Mouse (Mus musculus) erythroblast, adult 5-6 weeks (primary cell): ENCODE results near the gene Pde4d. TPM values are rescaled to one million over a fixed set of nuclear protein-coding genes. Genes with fewer than 3 reads are reported as not detected.

Source experiments
- ATAC-seq: replicated peaks from 2 replicates; pipeline ENCODE4 v1.8.0; 2016; ENCODE audit warnings: moderate number of reproducible peaks, mild to moderate bottlenecking, moderate TSS enrichment, inconsistent platforms; ENCODE audit not compliant: poor library complexity, low FRiP score, severe bottlenecking
- total RNA-seq, 2 experiments: library from RNA; stranded (forward) in 1 of 2; stranded (reverse) in 1 of 2; fragments of 150-400 nt in 1 of 2; fragments of 200-764, 138-1000 nt in 1 of 2; gene quantifications; 2 replicates each; pipeline versions ENCODE4 v1.2.3 to v1.2.4; 2015 to 2017; ENCODE audit warnings: low replicate concordance in 2 of 2

The Pde4d gene
- total RNA-seq (2015; ENCODE audit: low replicate concordance) (23.8 and 41.3 TPM in 2 replicates), total RNA-seq (2017; ENCODE audit: low replicate concordance) (27.2 and 42.3 TPM in 2 replicates)

- no peak for ATAC-seq
Observed at GRCm38 (mm10) chr13:108449116-108450097, at the start of gene Pde4d. Pde4d (plus strand) TSS chr13:108449948.

- ATAC-seq, result no peak
Observed at GRCm38 (mm10) chr13:108403197-108403596, 46.6 kb upstream of the Pde4d start.

GRCm38 (mm10) chr13:108404372-108404771 is 45.4 kb upstream of the Pde4d start:
- ATAC-seq, result no peak

- no peak for ATAC-seq
Observed at GRCm38 (mm10) chr13:108415464-108415863, 34.3 kb upstream of the Pde4d start.

- no peak for ATAC-seq
Observed at GRCm38 (mm10) chr13:108418741-108419507, 30.8 kb upstream of the Pde4d start.

DNA sequence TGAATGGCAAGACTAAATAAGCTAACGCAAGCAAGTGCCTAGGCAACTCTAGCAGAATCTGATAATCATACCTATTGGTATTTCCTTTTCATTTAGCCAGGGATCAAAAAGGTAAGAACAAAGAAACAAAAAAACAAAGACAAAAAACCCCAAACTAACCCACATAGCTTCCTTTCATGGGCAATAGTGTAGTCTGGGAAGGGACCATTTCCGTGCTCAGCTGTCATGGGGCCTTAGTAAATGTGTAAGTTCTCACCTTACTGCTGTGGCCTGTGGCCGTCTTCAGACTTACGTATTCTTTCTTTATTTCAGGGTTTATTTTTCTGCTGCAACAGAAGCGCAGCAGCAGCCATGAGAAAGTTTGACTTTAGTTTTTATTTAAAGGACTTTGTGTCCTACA is 23.4 kb upstream of the Pde4d start:
- ATAC-seq, result no peak

DNA sequence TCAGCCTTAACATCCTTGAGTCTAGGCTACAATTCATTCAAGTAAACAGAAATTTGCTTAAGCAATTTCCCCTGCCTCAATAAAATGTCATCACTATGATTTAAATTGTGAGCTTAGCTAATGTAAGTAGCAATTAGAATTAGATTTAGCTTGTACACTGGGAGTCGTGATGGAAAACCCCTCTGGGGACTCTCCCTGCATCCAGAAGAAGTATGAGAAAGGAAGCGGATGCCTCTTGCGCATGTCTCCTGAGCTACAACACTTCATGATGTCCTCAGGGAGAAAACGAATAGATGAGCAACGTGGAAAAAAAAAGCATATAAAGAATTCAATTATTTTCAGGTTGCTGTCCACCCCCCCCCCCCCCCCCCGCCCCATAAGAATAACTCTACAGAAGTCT is 20.9 kb upstream of the Pde4d start:
- ATAC-seq, result no peak

DNA sequence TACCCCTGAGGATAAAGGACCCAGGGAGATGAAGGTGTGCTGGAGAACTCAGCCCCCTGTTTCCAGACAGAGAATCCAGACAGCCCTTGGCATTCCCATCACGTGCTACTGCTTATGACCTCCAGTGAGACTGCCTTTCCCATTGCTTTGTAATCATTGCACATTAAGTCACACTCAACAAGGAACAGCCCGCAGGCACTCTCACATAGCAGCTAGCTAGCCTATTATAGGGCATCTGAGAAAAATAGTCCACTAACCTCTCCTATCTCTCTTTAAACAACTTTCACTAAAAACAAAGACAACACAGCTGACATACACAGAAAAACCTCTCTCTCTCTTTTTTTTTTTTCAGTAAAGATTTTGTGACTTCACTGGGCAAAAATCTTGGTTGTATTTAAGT is 20.1 kb upstream of the Pde4d start:
- no peak for ATAC-seq

GRCm38 (mm10) chr13:108431776-108432175 is 18.0 kb upstream of the Pde4d start:
- no peak for ATAC-seq

- no peak for ATAC-seq
Observed at GRCm38 (mm10) chr13:108435687-108436086, 14.1 kb upstream of the Pde4d start.

- ATAC-seq, result no peak
Observed at GRCm38 (mm10) chr13:108437424-108437823, 12.3 kb upstream of the Pde4d start.

GRCm38 (mm10) chr13:108439012-108439411 is 10.7 kb upstream of the Pde4d start:
- ATAC-seq, result no peak

- no peak for ATAC-seq
Observed at GRCm38 (mm10) chr13:108448348-108448931, 1.3 kb upstream of the Pde4d start.

- ATAC-seq, result no peak
Observed at GRCm38 (mm10) chr13:108451122-108451521, 1.4 kb downstream of the Pde4d start.

GRCm38 (mm10) chr13:108453064-108453919 is 3.5 kb downstream of the Pde4d start:
- no peak for ATAC-seq

- no peak for ATAC-seq
Observed at GRCm38 (mm10) chr13:108462518-108462917, 12.8 kb downstream of the Pde4d start.

- no peak for ATAC-seq
Observed at GRCm38 (mm10) chr13:108465755-108466154, 16.0 kb downstream of the Pde4d start.

GRCm38 (mm10) chr13:108467046-108467445 is 17.3 kb downstream of the Pde4d start:
- no peak for ATAC-seq

- no peak for ATAC-seq
Observed at GRCm38 (mm10) chr13:108480451-108480850, 30.7 kb downstream of the Pde4d start.
